Mouse (Mus musculus): ENCODE data around the gene Eepd1.

Gene Eepd1

GRCm38 (mm10) chr9:25489221-25489960 is 8.0 kb downstream of the Eepd1 start:
- DNase-seq (ENCODE audit: low read depth, low spot score): no peak

- no peak for DNase-seq (ENCODE audit: low read depth, low spot score)
Observed at GRCm38 (mm10) chr9:25490278-25491145, 9.2 kb downstream of the Eepd1 start.

DNA sequence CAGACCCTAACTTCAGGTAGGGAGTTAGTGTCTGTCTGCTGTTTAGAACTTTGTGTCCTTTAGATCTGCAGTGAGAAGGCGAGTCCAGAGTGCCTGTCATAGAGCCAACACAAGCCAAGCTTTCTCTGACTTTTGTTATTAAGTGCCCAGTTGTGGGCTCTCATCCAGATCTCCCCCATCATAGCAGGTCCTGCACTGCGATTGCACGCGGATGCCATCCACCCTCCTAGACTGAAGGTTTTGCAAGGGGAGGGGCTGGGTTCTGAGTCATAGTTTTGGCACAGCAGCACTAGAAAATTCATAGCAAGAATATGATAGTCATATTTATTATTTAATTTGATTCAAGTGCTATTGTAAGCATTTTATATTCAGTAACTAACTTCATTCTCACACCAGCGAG is 12.6 kb downstream of the Eepd1 start:
- DNase-seq (ENCODE audit: low read depth, low spot score): no peak

GRCm38 (mm10) chr9:25495601-25496000 is 14.3 kb downstream of the Eepd1 start:
- no peak for DNase-seq (ENCODE audit: low read depth, low spot score)

DNA sequence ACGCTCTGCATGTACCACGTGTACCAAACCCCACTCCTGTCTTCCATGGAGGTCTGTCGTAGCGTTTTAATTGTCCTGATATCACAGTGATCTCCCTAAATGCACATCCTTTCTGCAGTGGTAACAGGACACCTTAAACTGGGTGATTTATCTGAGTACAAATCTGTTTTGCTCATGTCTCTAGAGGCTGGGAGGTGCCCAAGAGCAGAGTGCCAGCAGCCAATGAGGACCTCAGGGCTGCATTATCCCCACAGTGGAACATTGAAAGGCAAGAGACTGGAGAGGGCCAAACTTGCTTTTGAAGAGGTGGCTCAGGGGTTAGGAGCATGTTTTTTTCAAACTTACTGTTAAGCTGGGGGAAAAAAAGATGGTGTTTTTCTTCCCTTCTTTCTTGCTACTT is 14.8 kb downstream of the Eepd1 start:
- DNase-seq (ENCODE audit: low read depth, low spot score): no peak

DNA sequence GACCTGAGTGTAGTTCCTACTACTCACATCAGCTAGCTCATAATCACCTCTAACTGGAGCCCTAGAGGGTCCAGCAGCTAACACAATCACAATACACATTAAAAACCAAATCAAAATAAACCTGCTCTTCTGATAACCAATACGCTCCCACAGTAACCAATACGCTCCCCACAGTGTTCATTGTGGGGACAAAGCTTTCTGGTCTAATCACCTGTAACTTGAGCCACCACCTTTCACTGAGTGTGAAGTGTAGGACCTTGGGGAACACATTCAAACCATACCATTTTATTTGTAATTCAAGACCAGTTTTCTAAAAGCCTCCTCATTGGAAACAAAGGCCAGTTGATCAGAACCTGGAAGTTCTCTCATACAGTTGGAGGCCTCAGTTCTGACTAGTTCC is 15.4 kb downstream of the Eepd1 start:
- no peak for DNase-seq (ENCODE audit: low read depth, low spot score)

- no peak for DNase-seq (ENCODE audit: low read depth, low spot score)
Observed at GRCm38 (mm10) chr9:25498770-25499169, 17.4 kb downstream of the Eepd1 start.

GRCm38 (mm10) chr9:25499306-25499705 is 18.0 kb downstream of the Eepd1 start:
- DNase-seq (ENCODE audit: low read depth, low spot score): no peak

- DNase-seq (ENCODE audit: low read depth, low spot score): no peak
Observed at GRCm38 (mm10) chr9:25500031-25500430, 18.7 kb downstream of the Eepd1 start.

DNA sequence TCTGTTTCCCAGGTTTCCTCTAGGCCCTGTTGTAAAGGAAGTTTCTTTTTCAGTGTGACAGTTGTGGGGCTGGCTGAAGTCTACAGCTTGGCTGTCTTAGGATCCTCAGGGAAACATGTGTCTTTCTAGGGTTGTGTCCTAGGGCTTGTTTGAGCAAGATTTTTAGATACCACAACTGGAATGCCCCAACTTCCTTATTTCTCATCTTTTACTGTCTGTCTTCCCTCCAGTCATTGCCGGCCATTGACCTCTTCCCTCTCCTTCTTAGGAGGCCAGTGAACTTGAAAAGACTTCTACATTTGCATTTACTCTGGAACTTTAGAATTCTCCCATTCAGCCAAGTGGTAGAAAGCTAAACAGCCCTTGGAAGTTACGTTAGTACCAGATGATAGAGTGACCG is 27.5 kb downstream of the Eepd1 start:
- DNase-seq (ENCODE audit: low read depth, low spot score): no peak

DNA sequence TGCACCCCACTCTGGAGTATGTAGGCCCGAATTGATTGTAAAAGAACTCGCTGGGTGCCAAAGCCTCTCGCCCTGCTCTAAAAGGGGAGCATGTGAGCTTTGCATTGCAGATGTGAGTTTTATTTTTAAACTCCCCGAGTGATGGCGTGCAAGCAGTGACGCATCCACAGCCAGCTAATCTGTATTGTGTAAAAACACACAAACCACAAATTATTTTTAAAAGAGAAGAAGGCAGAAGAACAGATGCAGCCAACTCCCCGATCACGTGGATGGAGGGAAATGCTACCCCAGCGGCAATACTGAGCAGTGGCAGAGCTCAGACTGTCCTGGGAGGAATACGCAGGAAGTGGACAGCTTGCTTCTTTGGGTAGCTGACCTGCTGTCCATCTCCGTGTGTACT is 29.2 kb downstream of the Eepd1 start:
- no peak for DNase-seq (ENCODE audit: low read depth, low spot score)

DNA sequence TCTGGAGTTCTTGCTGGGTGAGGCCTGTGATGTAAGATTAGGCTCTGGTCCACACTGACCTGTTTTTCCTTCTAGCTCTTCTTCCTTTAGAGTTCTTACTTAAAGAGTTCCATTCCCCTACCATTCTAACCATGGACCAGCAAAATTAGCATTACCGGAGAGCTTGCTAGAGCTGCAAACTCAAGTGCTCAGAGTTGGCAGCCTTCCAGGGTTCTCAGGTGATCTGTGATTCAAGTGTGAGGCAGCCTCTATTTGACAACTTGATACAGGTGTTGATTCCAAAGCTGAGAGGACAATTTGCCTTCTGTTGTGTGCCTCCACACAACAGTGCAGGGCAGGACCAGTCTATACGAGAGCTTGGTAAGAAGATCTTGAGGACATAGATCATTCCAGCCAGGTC is 31.7 kb downstream of the Eepd1 start:
- no peak for DNase-seq (ENCODE audit: low read depth, low spot score)

DNA sequence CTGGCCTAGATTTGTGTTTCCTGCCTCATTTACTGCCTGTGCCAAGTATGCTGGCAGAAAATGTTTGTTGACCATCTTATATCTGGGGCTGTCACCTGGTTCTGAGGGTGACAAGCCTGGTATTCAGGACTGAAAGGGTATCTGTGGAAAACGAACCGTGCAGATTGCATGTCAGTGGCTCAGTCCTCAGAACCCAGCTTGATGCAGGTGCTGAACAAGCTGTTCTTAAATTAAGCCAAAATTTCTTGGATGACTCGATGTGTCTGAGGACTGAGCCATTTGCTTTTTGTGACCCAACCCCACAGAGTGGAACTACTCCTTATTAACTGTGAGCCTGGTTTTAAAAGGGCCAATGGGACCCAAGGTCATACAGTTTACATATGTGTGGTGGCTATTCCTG is 32.2 kb downstream of the Eepd1 start:
- no peak for DNase-seq (ENCODE audit: low read depth, low spot score)

GRCm38 (mm10) chr9:25516640-25517039 is 35.3 kb downstream of the Eepd1 start:
- DNase-seq (ENCODE audit: low read depth, low spot score): no peak

DNA sequence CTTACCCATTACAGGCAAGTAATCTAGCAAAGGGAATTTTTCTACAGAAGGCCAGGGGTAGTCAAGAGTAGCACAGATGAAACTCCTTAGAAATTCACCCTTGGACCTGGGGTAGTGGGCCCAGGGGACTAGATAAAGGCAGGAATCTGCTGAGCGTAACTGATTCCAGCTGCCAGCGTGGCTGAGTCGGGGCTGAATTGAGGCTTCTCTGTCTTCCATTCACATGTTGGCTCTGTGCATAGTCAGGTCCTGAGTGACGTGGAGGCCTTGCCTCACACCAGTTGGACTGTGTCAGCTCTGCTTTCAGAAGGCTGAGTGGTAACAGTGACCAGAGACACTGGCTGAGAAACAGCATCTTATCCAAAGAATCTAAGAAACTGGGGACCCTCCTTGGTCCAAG is 36.6 kb downstream of the Eepd1 start:
- DNase-seq (ENCODE audit: low read depth, low spot score): no peak

DNA sequence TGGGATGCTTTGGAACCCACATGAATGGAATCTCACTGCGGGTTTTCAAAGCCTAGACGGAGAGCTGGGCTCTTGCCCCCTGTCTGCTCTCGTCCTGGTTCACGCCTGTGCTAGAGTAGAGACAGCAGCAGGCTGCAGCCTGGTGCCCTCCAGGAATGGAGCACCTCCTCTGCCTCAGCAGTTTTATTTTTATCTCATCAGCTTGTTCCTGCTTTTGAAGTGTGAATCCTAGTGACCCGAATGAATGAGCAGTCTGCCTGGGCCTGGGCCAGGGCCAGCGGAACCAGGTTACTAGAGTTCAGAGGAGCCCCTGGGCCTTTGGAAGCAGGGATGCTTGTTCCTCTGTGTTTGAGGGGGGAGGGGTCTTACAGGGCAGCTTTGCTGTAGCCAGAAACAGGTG is 37.8 kb downstream of the Eepd1 start:
- DNase-seq (ENCODE audit: low read depth, low spot score): no peak

- DNase-seq (ENCODE audit: low read depth, low spot score): no peak
Observed at GRCm38 (mm10) chr9:25520826-25521225, 39.5 kb downstream of the Eepd1 start.

DNA sequence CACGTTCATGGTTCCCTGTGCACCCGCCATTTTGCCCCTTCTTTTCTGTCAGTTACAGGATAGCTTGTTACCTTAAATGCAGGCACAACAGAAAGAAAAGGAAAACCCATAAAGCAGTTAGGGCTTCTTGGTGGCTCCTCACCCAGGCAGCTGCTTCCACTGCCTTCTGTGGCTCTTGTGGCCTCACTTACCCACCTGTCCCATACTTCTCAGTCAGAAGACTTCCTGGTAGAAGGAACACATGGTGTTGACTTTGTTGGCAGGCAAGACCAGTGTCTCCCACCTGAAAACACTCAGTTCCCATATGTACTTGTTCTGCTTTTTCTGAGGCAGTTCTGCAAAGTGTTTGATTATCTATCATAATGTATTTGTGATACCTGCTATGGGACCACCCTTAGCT is 40.5 kb downstream of the Eepd1 start:
- DNase-seq (ENCODE audit: low read depth, low spot score): no peak

DNA sequence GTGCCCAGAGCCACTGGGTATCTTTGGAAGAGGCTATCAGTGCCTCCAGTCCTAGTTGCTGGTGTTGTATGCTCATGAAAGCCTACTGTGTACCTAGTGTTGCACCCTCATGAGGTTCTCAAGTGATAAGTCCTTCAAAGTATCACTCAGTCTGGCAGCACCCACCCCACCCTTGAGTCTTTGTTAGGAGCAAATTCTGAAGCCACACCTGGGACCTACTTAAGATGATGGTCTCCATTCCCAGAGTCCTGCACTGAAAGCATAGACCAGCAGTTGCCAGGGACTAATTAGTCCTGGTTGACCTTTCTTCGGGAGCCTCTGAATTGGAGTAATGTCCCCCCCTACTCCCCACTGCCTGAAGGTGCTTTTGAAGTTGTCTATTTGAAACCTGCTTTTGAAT is 45.2 kb downstream of the Eepd1 start:
- DNase-seq (ENCODE audit: low read depth, low spot score): no peak

GRCm38 (mm10) chr9:25526927-25527337 is 45.6 kb downstream of the Eepd1 start:
- no peak for DNase-seq (ENCODE audit: low read depth, low spot score)

DNA sequence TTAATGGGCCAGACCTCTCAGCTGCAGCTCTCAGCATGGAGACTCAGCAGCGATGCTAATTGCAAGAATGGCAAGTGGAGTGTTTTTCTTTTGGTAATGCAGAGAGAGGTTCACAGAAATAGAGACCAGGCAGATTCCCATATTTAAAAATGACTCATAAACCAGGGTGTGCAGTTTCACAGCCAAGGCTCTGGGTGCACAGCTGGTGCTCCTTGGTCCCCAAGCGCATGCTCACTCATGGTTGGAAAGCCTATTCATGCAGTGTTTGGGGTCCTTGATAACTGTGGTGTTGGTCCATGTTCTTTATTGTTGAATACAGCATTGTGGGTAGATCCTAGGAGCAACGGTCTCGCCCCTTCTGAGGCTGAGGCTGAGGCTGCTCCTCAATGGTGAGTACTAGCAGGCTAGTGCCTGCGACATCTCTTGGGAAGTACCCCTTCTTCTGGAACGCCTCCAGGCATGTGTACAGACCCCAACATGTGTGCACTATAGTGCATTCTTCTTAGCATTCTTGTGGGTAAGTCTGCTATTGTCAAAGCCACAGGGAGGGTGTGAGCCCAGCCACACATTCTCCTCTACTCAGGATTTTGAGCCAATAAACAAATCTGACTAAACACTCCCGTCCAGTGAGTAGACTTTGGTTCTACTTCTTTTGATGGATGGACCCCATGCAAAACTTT is 46.2 kb downstream of the Eepd1 start:
- no peak for DNase-seq (ENCODE audit: low read depth, low spot score)

DNA sequence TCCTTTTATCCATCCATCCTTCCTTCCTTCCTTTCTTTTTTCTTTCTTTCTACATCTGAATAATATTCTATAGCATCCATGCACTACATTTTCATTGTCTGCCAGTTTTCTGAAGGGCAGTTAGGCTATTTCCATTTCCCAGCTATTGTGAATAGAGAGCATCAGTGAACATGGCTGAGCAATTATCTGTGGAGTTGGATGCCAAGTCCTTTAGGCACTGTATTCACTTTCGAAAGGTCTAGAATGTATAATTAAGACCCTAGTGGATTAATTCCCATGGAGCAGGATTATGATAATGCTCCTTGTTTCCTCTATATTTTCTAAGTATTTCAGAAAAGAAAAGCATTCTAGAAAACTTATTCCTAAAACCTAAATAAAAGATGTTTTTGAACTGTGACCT is 50.3 kb downstream of the Eepd1 start:
- no peak for DNase-seq (ENCODE audit: low read depth, low spot score)

GRCm38 (mm10) chr9:25532105-25532504 is 50.8 kb downstream of the Eepd1 start:
- DNase-seq (ENCODE audit: low read depth, low spot score): no peak

All from CD4-positive, CD25-positive, alpha-beta regulatory T cell, adult 2 months (primary cell).